Mouse (Mus musculus): ENCODE data around the gene Cinp.

Cinp gene

DNA sequence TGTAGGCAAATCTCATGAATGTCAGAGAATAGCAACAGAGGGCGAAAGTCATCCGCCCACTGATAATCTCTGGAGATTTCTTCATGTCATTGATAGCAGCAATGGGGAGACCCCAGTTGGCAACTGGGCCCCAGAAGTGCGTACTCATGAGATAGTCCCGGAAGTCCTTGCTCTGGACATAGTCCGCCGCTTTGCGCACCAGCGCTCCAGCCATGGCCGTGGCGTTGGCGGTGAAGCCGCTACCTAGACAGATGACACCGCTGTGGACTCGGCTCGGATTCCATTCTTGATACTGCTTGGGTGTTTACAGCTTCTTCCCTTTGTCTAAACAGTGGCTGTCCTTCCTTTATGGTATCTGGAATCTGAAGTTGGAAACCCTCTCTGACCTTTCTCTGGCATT is 30.3 kb downstream of the Cinp start:
- peak in 1 of 2 experiments; percentile 32 for DNase-seq

DNA sequence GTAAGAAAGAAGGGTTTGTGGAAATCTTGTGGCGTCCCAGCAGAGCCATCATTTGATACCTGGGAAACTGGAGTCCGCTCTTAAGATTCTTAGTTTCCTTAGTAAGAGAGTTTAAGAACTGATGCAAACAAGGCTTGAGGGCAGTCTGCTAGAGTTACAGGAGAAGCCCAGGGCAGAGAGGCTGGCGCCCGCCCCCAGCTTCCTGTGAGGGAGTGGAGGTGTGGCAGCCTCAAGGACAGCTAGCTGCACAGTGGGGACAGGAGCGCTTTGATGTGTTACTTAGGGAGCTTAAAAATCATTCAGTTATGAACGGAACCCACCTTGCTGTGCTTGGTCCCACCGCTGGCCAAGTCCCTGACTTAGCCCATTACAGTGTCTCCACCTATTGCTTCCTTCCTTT is 31.7 kb downstream of the Cinp start:
- DNase-seq = no peak

- no peak for DNase-seq
Measured at GRCm38 (mm10) chr12:110854786-110855737, 33.9 kb downstream of the Cinp start.

GRCm38 (mm10) chr12:110851923-110852322 is 37.0 kb downstream of the Cinp start:
- no peak for DNase-seq

DNA sequence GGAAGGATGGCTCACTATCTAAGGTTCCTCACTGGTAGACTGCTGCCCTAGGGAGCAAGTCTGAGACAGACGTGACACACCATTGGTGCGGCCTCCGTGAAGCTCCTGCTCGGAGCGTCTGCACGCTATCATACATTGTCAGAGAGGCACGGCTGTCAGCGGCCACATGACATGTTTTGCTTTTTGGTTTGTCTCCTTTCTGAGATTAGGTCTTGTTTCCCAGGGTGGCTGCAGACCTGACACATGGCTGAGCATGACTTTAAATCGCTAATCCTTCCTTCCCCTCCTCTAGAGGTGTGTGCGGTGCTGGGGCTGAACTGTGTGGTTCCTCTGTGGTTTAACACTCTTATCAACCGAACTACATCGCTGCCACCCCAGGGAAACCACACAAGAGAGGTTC is 37.5 kb downstream of the Cinp start:
- DNase-seq = no peak

- DNase-seq = no peak
Measured at GRCm38 (mm10) chr12:110850929-110851256, 38.1 kb downstream of the Cinp start.

- peak; percentile 94 to 95 for DNase-seq
Measured at GRCm38 (mm10) chr12:110850010-110850928, 38.7 kb downstream of the Cinp start, which contains the start of gene Zfp839. Zfp839 (plus strand) TSS chr12:110850253.

DNA sequence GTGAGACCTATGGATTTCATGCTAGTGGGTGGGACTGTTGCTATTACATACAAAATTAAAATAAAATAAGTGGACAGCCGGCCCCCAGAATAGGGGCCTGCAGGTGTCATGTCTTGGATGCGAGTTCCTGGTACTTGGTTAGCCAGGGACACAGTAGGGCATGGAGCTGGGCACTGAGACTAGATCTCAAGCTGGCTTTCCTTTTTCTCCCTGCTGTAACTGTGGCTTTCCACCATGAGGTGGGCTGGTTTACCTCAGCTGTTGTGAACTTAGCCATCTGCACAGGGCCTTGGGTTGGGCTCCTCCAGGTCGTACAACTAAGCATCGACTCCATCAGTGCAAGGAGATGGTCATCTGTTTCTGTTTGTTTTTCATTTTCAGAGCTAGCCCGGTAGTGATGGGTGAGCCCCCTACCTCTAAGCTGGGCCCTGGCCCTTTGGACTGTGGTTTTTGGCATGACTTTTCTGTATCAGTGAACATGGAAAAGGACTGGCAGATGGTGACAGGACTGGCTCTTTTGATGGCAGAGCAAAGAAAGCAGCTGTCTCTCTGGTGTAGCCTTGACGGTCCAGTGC is 42.7 kb downstream of the Cinp start:
- DNase-seq = peak; percentile 72 to 74

GRCm38 (mm10) chr12:110845131-110845880 is 43.6 kb downstream of the Cinp start:
- DNase-seq = peak; percentile 85 to 88

GRCm38 (mm10) chr12:110844227-110845130 is 44.5 kb downstream of the Cinp start:
- DNase-seq = peak; percentile 26 to 33

DNA sequence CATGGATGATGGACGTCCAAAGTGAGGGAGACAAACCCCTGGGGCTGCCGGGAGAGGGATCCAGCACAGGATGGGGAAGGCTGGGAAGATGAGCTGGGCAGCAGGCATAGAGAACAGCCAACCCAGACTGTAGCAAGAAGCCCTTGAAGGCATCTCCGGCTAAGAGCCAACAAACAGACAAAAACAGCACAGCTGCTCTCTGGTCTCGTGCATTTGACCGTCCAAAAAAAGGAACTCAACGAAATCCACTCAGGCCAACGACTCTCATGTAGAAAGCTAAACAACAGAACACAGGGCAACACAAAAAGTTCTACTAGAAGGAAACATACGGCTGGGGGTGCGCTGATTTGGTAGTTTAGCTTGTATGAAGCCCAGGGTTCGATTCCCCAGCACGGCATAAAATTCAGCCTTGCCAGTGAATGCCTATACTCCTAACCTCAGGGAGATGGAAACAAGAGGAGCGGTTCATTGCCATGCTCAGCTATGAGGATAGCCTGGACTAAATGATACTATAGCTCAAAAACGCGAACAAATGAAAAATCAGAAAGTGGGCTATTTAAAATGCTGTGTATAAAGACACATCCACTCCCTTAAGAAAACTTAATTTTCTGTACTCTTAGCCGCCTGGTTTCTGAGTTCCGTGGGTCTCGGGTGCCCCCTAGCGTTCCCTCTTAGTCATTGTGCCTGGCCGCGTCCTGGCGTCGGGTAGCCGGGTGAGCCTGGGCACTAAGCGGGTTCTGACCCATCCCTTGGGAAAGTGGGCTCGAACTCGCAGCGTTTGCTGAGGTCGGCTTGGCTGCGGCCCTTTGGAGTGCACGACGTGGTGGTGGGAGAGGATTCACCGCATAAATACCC is 45.5 kb downstream of the Cinp start:
- DNase-seq = peak; percentile 90 to 92

DNA sequence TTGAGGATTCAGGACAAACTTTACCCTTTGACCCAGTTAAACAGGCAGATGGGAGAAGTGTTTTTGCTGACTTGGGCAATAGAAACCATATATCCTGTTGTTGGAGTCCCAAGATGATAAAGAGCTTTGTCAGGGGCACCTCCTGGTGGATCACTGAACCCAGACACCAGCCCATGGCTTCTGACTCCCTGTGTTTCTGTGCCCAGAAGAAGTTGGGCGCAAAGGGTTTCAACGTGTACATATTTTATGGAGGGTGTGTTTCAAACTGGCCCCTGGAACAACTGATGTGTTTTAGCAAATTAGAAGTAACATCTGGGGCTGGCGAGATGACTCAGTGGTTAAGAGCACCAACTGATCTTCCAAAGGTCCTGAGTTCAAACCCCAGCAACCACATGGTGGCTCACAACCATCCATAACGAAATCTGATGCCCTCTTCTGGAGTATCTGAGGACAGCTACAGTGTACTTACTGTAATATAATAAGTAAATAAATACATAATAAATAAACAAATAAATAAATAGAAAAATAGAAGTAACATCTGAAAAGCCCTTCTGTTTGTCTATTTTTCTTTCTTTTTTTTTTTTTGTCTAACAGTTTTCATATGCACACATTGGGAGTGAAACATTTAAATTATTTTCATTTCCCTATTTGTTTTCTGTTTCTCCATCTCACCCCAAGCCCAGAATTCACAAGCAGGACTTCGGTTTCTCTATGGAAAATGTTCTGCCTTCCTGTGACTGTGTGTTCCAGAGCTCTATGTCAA is 47.0 kb downstream of the Cinp start:
- no peak for DNase-seq

DNA sequence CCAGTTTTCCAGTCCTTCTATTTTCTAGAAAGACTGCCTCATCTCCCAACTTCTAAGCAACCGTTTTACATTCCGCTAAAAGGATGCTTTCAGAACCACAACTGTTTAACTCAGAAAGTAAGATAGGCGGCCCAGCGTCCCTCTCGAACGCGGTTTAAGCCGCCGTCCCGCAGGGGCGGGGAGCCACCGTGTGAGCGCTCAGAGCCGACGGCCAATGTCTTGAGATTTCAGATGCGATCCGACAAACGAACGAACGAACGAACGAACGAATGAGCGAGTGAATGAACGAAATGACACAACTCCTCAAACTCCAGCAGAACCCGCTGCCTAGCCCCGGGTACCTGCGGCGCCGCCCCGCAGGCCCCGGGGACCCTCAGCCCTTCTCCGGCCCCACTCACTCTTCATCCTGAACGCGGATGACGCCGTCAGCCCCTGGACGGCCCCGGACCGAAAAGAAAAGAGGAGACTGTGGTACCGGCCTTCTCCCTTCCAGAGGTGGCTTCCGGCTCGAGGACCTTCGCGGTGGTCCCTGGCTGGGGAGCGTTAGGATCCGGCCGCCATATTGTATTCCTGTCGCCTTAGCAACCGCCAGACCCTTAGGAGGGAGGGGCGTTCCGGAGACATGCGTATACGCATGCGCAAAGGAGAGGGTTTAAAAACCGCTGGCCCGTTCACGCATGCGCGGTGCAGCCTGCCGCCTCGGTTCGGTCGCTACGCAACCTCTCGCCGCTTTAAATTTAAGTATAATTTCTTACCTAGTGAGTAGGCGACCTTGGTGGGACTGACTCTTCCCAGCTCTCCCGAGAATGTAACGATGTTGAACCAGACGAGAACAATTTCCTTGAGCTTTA is 48.4 kb downstream of the Cinp start, which contains the start of gene Mok:
Gene Mok, minus strand, starts transcription at position 592 of the 851 bp plus-strand sequence.
- peak; percentile 98 to 99 for DNase-seq

GRCm38 (mm10) chr12:110837850-110838249 is 51.1 kb downstream of the Cinp start:
- DNase-seq = no peak

GRCm38 (mm10) chr12:110837192-110837841 is 51.6 kb downstream of the Cinp start:
- DNase-seq = no peak

DNA sequence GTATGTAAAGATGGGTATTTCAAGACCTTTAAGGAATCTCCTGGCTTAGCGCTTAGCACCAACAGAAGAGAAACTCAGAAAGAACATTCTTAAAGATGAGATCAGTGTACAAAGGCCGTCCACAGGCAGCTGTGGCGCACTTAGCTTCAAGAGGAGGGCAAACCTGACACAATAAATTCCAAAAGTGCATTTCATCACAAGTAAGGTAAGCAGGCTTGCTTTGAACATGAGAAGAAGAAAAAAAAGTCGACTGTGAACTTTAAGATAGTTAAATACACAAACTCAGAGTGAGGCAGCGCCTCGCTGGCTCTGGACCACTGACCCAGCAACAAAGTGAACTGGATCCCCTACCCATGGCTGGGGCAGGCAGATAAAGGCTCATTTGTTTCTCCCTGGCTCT is 52.2 kb downstream of the Cinp start:
- DNase-seq = no peak

- no peak for DNase-seq
Measured at GRCm38 (mm10) chr12:110835182-110835581, 53.8 kb downstream of the Cinp start.
